Mouse (Mus musculus) limb, embryonic 14.5 days (tissue): ENCODE measurements around the gene Dock7. TPM values are rescaled to one million over a fixed set of nuclear protein-coding genes. Genes with fewer than 3 reads are reported as not detected.

ENCODE experiments used
- ATAC-seq: fragments of 200-750 bp; cut with Nextera tagmentation; 2 replicates; pipeline ENCODE4 v1.8.0; 2017; ENCODE audit warnings: low read depth, moderate number of reproducible peaks, moderate TSS enrichment; ENCODE audit not compliant: low FRiP score
- DNase-seq: peaks from one replicate; pipeline ENCODE4 v3.0.0-alpha.2; 2015; ENCODE audit warnings: low spot score
- H3K27ac ChIP-seq: fragments of 300-500 bp; sonication (generic); replicated peaks from 2 replicates; pipeline ENCODE4 v1.5.1; 2014; ENCODE audit warnings: low read depth, mild to moderate bottlenecking, low read length, moderate library complexity, mixed read lengths
- H3K27me3 ChIP-seq: fragments of 300-500 bp; sonication (generic); 2 replicates; pipeline ENCODE4 v1.6.1; 2014; ENCODE audit warnings: low read length, mixed read lengths; ENCODE audit not compliant: control insufficient read depth, insufficient read depth
- H3K36me3 ChIP-seq: fragments of 300-500 bp; sonication (generic); 2 replicates; pipeline ENCODE4 v1.6.1; 2014; ENCODE audit warnings: mild to moderate bottlenecking, low read length, moderate library complexity, mixed read lengths; ENCODE audit not compliant: control insufficient read depth, insufficient read depth
- H3K4me1 ChIP-seq: fragments of 300-500 bp; sonication (generic); 2 replicates; pipeline ENCODE4 v1.6.1; 2014; ENCODE audit warnings: antibody characterized with exemption, low read length, mixed read lengths; ENCODE audit not compliant: control insufficient read depth, insufficient read depth
- H3K4me2 ChIP-seq: fragments of 300-500 bp; sonication (generic); replicated peaks from 2 replicates; pipeline ENCODE4 v1.6.1; 2014; ENCODE audit warnings: low read depth, mild to moderate bottlenecking, low read length, moderate library complexity; ENCODE audit not compliant: severe bottlenecking
- H3K4me3 ChIP-seq: fragments of 300-500 bp; sonication (generic); replicated peaks from 2 replicates; pipeline ENCODE4 v1.5.1; 2014; ENCODE audit warnings: low read length
- H3K9ac ChIP-seq: fragments of 300-500 bp; sonication (generic); 2 replicates; pipeline ENCODE4 v1.6.1; 2014; ENCODE audit warnings: mild to moderate bottlenecking, low read depth, low read length, moderate library complexity; ENCODE audit not compliant: severe bottlenecking
- H3K9me3 ChIP-seq: fragments of 300-500 bp; sonication (generic); 2 replicates; pipeline ENCODE4 v1.6.1; 2016; ENCODE audit warnings: low read length; ENCODE audit not compliant: control insufficient read depth
- POLR2A ChIP-seq: fragments of 200-500 bp; IDR thresholded peaks from 2 replicates; pipeline ENCODE4 v1.8.0; 2012; ENCODE audit warnings: inconsistent platforms, mild to moderate bottlenecking, moderate library complexity, borderline replicate concordance; ENCODE audit not compliant: insufficient read depth, insufficient read length; ENCODE audit errors: extremely low read depth
- WGBS: fragments of 180-500 bp; shearing (Covaris S2); extraction: QIAGEN DNeasy Blood & Tissue Kit; methylation state at CpG from one replicate; pipeline ENCODE4 v1.1.7; 2014; 5-methylcytosine and 5-hydroxymethylcytosine counted together
- polyA plus RNA-seq, 2 experiments: library from polyadenylated mRNA; depleted of rRNA in 1 of 2; stranded (reverse) in 1 of 2; unstranded in 1 of 2; fragments of >200 nt; fragmentation: Nextera tagmentation in 1 of 2; extraction: Ambion mirVana in 1 of 2; gene quantifications; 2 replicates each; pipeline versions ENCODE4 v1.2.1 to v1.2.3; 2012 to 2014

The Dock7 gene
- polyA plus RNA-seq, 2 experiments = 73.2 to 154 TPM

DNA sequence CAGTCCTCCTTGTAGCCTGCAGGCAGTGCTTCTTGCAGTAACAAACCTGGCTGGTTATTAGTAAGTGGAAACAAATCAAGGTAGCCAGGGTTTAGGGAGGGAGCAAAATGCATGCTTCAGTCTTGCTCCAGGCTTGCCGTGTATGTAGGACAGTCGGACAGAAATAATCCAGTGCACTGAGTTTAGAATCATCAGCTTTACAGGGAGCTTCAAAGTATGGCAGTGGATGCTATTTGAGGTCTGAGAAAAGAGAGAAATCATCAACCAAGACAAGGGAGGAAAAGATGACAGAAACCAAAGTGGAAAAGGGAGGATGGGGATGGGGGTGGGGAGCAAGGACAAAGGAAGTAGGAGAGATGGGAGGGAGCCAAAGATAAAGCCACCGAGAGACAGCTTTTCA lies 13.8 kb upstream of the Dock7 start:
- Histone ChIP-seq H3K36me3 (no peaks in the 10 kb centered on the region), H3K27me3 (no peaks in the 10 kb centered on the region), H3K9ac (no peak overlapping the region), H3K4me1 (no peaks in the 10 kb centered on the region), H3K9me3 (no peaks in the 10 kb centered on the region), H3K4me3 (no peak overlapping the region), H3K4me2 (no peak overlapping the region), H3K27ac (no peak overlapping the region)
- TF ChIP-seq POLR2A = no peak
- ATAC-seq (no peak), DNase-seq (no peak)
- WGBS = 91% methylated on average over 3 of the region's 3 CpGs

DNA sequence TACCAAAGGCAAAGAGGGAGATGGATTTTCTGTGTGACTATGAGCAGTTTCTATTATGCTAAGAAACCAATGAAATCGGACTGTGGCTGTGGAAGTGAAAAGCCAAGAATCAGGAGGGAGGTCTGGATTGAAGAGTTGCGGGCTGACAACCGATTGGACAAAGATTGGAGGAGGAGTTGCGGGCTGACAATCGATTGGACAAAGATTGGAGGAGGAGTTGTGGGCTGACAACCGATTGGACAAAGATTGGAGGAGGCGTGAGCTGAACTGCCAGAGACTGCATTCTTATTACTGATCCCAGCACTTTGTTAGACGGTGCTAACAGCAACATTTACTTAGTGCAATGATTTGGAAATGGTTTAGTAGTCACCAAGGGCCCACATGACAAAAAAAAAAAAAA lies 12.6 kb upstream of the Dock7 start:
- no peak for TF ChIP-seq POLR2A
- WGBS = 92% methylated on average over 8 of the region's 8 CpGs
- no peak for ATAC-seq

DNA sequence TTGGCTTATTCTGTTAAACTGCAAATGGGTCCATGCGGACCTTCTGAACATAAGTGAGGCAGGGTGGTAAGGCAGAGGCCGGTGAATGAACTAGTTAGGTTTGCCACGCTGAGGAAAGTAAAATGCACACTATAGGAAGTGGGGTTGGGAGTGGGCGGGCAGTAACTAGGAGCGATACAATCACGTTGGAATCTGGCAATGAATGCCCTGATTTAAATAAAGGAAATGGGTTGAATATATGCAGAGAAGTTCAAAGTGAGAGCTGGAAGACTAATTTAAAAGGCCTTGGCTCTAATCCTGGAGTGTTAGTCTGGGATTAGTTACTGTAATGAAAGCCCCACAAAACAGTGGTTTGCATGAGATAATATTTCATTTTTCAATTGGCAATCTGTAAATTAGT lies 12.0 kb upstream of the Dock7 start:
- WGBS = 59% methylated on average over 6 of the region's 6 CpGs
- ATAC-seq = no peak

More for the DNA sequence above, 12.6 kb upstream of the Dock7 start:
- no peaks in the 10 kb centered on the region for H3K27me3 ChIP-seq
- no peak overlapping the region for H3K4me3 ChIP-seq
- H3K36me3 ChIP-seq = no peaks in the 10 kb centered on the region
- DNase-seq = no peak
- H3K27ac ChIP-seq = no peak overlapping the region
- no peak overlapping the region for H3K9ac ChIP-seq
- H3K4me2 ChIP-seq = no peak overlapping the region
- no peaks in the 10 kb centered on the region for H3K4me1 ChIP-seq
- H3K9me3 ChIP-seq = no peaks in the 10 kb centered on the region

DNA sequence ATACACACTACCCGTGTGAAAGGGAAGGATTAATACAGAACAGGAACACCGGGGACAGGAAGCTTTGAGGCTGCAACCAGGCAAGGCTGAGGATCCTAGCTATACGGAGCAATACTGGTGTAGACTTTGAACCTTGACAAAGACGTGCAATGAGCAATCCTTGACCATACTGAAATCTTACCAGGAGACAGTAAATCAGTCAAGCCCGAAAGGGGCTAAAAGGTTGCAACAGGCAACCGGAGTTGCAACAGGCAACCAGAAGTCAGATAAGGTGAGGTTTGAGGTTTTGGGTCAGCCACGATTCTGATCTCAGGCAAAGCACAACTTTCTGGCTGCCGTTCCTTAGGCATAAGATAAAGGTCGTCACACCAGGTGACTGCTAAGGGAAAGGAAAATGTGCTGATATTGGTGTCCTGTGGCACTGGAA lies 10.5 kb upstream of the Dock7 start:
- Histone ChIP-seq H3K4me1 (no peaks in the 10 kb centered on the region), H3K27ac (no peak overlapping the region), H3K36me3 (no peaks in the 10 kb centered on the region), H3K4me3 (no peak overlapping the region), H3K4me2 (no peak overlapping the region), H3K9ac (no peak overlapping the region), H3K27me3 (no peaks in the 10 kb centered on the region), H3K9me3 (no peaks in the 10 kb centered on the region)
- 83% methylated on average over 9 of the region's 9 CpGs for WGBS
- ATAC-seq = no peak
- TF ChIP-seq POLR2A = no peak
- no peak for DNase-seq

More for the DNA sequence above, 12.0 kb upstream of the Dock7 start:
- Histone ChIP-seq H3K9ac (no peak overlapping the region), H3K4me1 (no peaks in the 10 kb centered on the region), H3K27ac (no peak overlapping the region), H3K4me2 (no peak overlapping the region), H3K4me3 (no peak overlapping the region), H3K9me3 (no peaks in the 10 kb centered on the region), H3K27me3 (no peaks in the 10 kb centered on the region), H3K36me3 (no peaks in the 10 kb centered on the region)
- no peak for DNase-seq
- TF ChIP-seq POLR2A = no peak

DNA sequence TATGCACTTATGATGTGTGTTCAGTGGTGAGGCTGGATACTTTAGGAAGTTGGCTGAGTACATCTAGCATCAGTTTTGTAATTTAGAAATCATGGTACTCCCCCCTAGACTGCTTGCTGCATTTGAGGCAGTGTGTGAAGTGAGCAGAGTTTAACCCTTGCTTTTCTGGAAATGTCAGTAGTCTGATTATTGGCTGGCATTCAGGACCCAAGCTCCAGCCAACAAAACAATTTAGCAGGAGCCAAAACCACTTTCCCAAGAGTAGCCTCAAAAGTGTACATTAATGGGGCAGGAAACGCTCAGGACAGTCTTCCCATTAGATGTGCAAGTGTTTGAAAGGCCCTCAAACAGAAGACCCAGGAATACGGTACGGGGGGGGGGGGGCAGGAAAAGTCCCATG lies 2.8 kb upstream of the Dock7 start:
- Histone ChIP-seq H3K27me3 (no peaks in the 10 kb centered on the region), H3K4me2 (no peak overlapping the region), H3K9me3 (no peaks in the 10 kb centered on the region), H3K9ac (no peak overlapping the region), H3K36me3 (no peaks in the 10 kb centered on the region), H3K27ac (no peak overlapping the region), H3K4me1 (peaks cover 15% of the 10 kb centered on the region), H3K4me3 (no peak overlapping the region)
- no peak for TF ChIP-seq POLR2A
- DNase-seq (no peak), ATAC-seq (no peak)
- WGBS = 35% methylated on average over 3 of the region's 3 CpGs

DNA sequence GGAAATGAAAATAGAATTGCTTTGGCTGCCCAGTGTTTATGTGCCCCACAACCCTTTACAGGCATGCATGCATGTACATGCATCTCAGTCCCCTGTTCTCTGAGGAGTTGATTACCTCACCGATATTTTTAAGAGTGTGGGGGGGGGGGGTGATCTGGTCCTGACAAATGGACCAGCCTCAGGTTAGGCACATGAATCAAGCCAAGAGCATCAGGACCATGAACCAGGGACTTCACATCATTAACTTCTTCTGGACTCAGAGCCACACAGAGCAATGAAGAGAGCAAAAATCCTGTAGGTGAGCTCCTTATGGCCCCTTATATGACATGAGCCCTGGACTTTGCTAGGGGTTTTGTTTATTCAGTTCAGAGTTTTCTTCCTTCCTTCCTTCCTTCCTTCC lies 2.1 kb upstream of the Dock7 start:
- no peaks in the 10 kb centered on the region for H3K27me3 ChIP-seq
- ATAC-seq = no peak
- H3K27ac ChIP-seq = no peak overlapping the region
- H3K4me3 ChIP-seq = no peak overlapping the region
- H3K36me3 ChIP-seq = no peaks in the 10 kb centered on the region
- peaks cover 17% of the 10 kb centered on the region for H3K4me1 ChIP-seq
- H3K4me2 ChIP-seq = no peak overlapping the region
- no peaks in the 10 kb centered on the region for H3K9me3 ChIP-seq
- DNase-seq = no peak
- no peak overlapping the region for H3K9ac ChIP-seq
- WGBS = 36% methylated on average over 1 of the region's 1 CpGs
- TF ChIP-seq POLR2A = no peak
